Mouse (Mus musculus) intestine, embryonic 14.5 days (tissue): ENCODE data around the gene Cdc14b. TPM values are rescaled to one million over a fixed set of nuclear protein-coding genes. Genes with fewer than 3 reads are reported as not detected.

ENCODE experiments used
- ATAC-seq: fragments of 200-750 bp; cut with Nextera tagmentation; replicated peaks from 2 replicates; pipeline ENCODE4 v1.8.0; 2017; ENCODE audit warnings: low read depth, moderate number of reproducible peaks, moderate TSS enrichment, moderate library complexity; ENCODE audit not compliant: low FRiP score, low TSS enrichment
- DNase-seq: peaks from one replicate; pipeline ENCODE4 v3.0.0-alpha.2; 2018; ENCODE audit warnings: low spot score
- H3K27ac ChIP-seq: fragments of 300-500 bp; sonication (generic); 2 replicates; pipeline ENCODE4 v1.5.1; 2014; ENCODE audit warnings: low read depth, mild to moderate bottlenecking, control low read depth
- H3K27me3 ChIP-seq: fragments of 300-500 bp; sonication (generic); replicated peaks from 2 replicates; pipeline ENCODE4 v1.6.1; 2014; ENCODE audit warnings: low read length, control low read depth; ENCODE audit not compliant: control insufficient read depth, insufficient read depth
- H3K36me3 ChIP-seq: fragments of 300-500 bp; sonication (generic); 2 replicates; pipeline ENCODE4 v1.6.1; 2014; ENCODE audit warnings: low read length, control low read depth; ENCODE audit not compliant: control insufficient read depth, insufficient read depth
- H3K4me1 ChIP-seq: fragments of 300-500 bp; sonication (generic); replicated peaks from 2 replicates; pipeline ENCODE4 v1.6.1; 2014; ENCODE audit warnings: low read length, control low read depth, mixed read lengths; ENCODE audit not compliant: control insufficient read depth, insufficient read depth
- H3K4me2 ChIP-seq: fragments of 300-500 bp; sonication (generic); 2 replicates; pipeline ENCODE4 v1.6.1; 2014; ENCODE audit warnings: low read length
- H3K4me3 ChIP-seq: fragments of 300-500 bp; sonication (generic); 2 replicates; pipeline ENCODE4 v1.5.1; 2014; ENCODE audit warnings: low read depth, low read length, control low read depth, mixed read lengths
- H3K9ac ChIP-seq: fragments of 300-500 bp; sonication (generic); 2 replicates; pipeline ENCODE4 v1.6.1; 2014; ENCODE audit warnings: mild to moderate bottlenecking, low read length
- H3K9me3 ChIP-seq: fragments of 300-500 bp; sonication (generic); 2 replicates; pipeline ENCODE4 v1.6.1; 2016; ENCODE audit warnings: low read length, control low read depth; ENCODE audit not compliant: control insufficient read depth
- WGBS: fragments of 180-500 bp; shearing (Covaris S2); extraction: QIAGEN DNeasy Blood & Tissue Kit; methylation state at CpG from one replicate; pipeline ENCODE4 v1.1.7; 2014; 5-methylcytosine and 5-hydroxymethylcytosine counted together
- polyA plus RNA-seq: library from polyadenylated mRNA; unstranded; fragments of >200 nt; fragmentation: Nextera tagmentation; extraction: Ambion mirVana; gene quantifications from 2 replicates; pipeline ENCODE4 v1.2.1, GENCODE M21; 2014

Gene Cdc14b
- polyA plus RNA-seq, 1 experiment from 2014 or later, result 19.2 TPM

GRCm38 (mm10) chr13:64185176-64185575 lies 89.9 kb downstream of the Cdc14b start:
- no peak overlapping the region for H3K27ac ChIP-seq
- no peak overlapping the region for H3K9ac ChIP-seq
- H3K27me3 ChIP-seq, result no peaks in the 10 kb centered on the region
- no peaks in the 10 kb centered on the region for H3K4me1 ChIP-seq
- no peak for ATAC-seq
- H3K4me2 ChIP-seq, result no peak overlapping the region
- peaks cover 33% of the 10 kb centered on the region for H3K36me3 ChIP-seq
- DNase-seq, result no peak
- no peak overlapping the region for H3K4me3 ChIP-seq
- WGBS, result 77% methylated on average over 7 of the region's 7 CpGs
- no peaks in the 10 kb centered on the region for H3K9me3 ChIP-seq

- no peaks in the 10 kb centered on the region for H3K27me3 ChIP-seq
- no peak overlapping the region for H3K9ac ChIP-seq
- DNase-seq, result no peak
- H3K4me2 ChIP-seq, result no peak overlapping the region
- peaks cover 33% of the 10 kb centered on the region for H3K36me3 ChIP-seq
- WGBS, result 83% methylated on average over 10 of the region's 10 CpGs
- no peak overlapping the region for H3K27ac ChIP-seq
- no peak for ATAC-seq
- no peak overlapping the region for H3K4me3 ChIP-seq
- H3K4me1 ChIP-seq, result no peaks in the 10 kb centered on the region
- no peaks in the 10 kb centered on the region for H3K9me3 ChIP-seq
Observed at GRCm38 (mm10) chr13:64184361-64184760, 90.7 kb downstream of the Cdc14b start.

GRCm38 (mm10) chr13:64183583-64183982 lies 91.5 kb downstream of the Cdc14b start:
- Histone ChIP-seq H3K27me3 (no peaks in the 10 kb centered on the region), H3K4me1 (no peaks in the 10 kb centered on the region), H3K4me3 (no peak overlapping the region), H3K9ac (no peak overlapping the region), H3K27ac (no peak overlapping the region), H3K9me3 (no peaks in the 10 kb centered on the region), H3K4me2 (no peak overlapping the region), H3K36me3 (peaks cover 41% of the 10 kb centered on the region)
- DNase-seq (no peak), ATAC-seq (no peak)
- WGBS, result 78% methylated on average over 4 of the region's 4 CpGs

GRCm38 (mm10) chr13:64182091-64182490 lies 93.0 kb downstream of the Cdc14b start:
- ATAC-seq (no peak), DNase-seq (no peak)
- Histone ChIP-seq H3K4me3 (no peak overlapping the region), H3K4me2 (no peak overlapping the region), H3K27me3 (no peaks in the 10 kb centered on the region), H3K27ac (no peak overlapping the region), H3K36me3 (peaks cover 45% of the 10 kb centered on the region), H3K9me3 (no peaks in the 10 kb centered on the region), H3K9ac (no peak overlapping the region), H3K4me1 (no peaks in the 10 kb centered on the region)
- WGBS, result 88% methylated on average over 2 of the region's 2 CpGs

GRCm38 (mm10) chr13:64180888-64181287 lies 94.2 kb downstream of the Cdc14b start:
- H3K4me3 ChIP-seq, result no peak overlapping the region
- peaks cover 42% of the 10 kb centered on the region for H3K36me3 ChIP-seq
- H3K9me3 ChIP-seq, result no peaks in the 10 kb centered on the region
- WGBS, result 81% methylated on average over 3 of the region's 3 CpGs
- ATAC-seq (no peak), DNase-seq (peak; percentile 64)
- no peaks in the 10 kb centered on the region for H3K4me1 ChIP-seq
- no peak overlapping the region for H3K4me2 ChIP-seq
- no peak overlapping the region for H3K27ac ChIP-seq
- H3K9ac ChIP-seq, result no peak overlapping the region
- no peaks in the 10 kb centered on the region for H3K27me3 ChIP-seq

- ATAC-seq (no peak), DNase-seq (no peak)
- Histone ChIP-seq H3K4me3 (no peak overlapping the region), H3K4me2 (no peak overlapping the region), H3K27ac (no peak overlapping the region), H3K9me3 (no peaks in the 10 kb centered on the region), H3K4me1 (no peaks in the 10 kb centered on the region), H3K9ac (no peak overlapping the region), H3K27me3 (no peaks in the 10 kb centered on the region), H3K36me3 (peaks cover 38% of the 10 kb centered on the region)
- WGBS, result 87% methylated on average over 4 of the region's 4 CpGs
Observed at GRCm38 (mm10) chr13:64180300-64180699, 94.8 kb downstream of the Cdc14b start.

- DNase-seq, result no peak
- Histone ChIP-seq H3K9me3 (no peaks in the 10 kb centered on the region), H3K27me3 (no peaks in the 10 kb centered on the region), H3K4me3 (no peak overlapping the region), H3K36me3 (peaks cover 30% of the 10 kb centered on the region), H3K27ac (no peak overlapping the region), H3K4me1 (no peaks in the 10 kb centered on the region), H3K4me2 (no peak overlapping the region), H3K9ac (no peak overlapping the region)
- ATAC-seq, result no peak
- 80% methylated on average over 13 of the region's 13 CpGs for WGBS
Observed at GRCm38 (mm10) chr13:64178746-64179652, 96.1 kb downstream of the Cdc14b start.

GRCm38 (mm10) chr13:64178000-64178399 lies 97.1 kb downstream of the Cdc14b start:
- Histone ChIP-seq H3K9ac (no peak overlapping the region), H3K4me3 (no peak overlapping the region), H3K4me2 (no peak overlapping the region), H3K36me3 (peaks cover 39% of the 10 kb centered on the region), H3K9me3 (peaks cover 4% of the 10 kb centered on the region; the same call in 1 of the 2 replicates), H3K27me3 (no peaks in the 10 kb centered on the region), H3K4me1 (no peaks in the 10 kb centered on the region), H3K27ac (no peak overlapping the region)
- WGBS, result 74% methylated on average over 7 of the region's 7 CpGs
- no peak for ATAC-seq
- no peak for DNase-seq

- Histone ChIP-seq H3K36me3 (peaks cover 29% of the 10 kb centered on the region), H3K27ac (no peak overlapping the region), H3K9me3 (peaks cover 65% of the 10 kb centered on the region), H3K4me3 (no peak overlapping the region), H3K4me2 (no peak overlapping the region), H3K9ac (no peak overlapping the region), H3K4me1 (no peaks in the 10 kb centered on the region), H3K27me3 (no peaks in the 10 kb centered on the region)
- no peak for ATAC-seq
- WGBS, result 98% methylated on average over 25 of the region's 25 CpGs
- DNase-seq, result peak; percentile 63
Observed at GRCm38 (mm10) chr13:64169746-64170145, 105.3 kb downstream of the Cdc14b start.
